In genomic region chr1:167292447-167292846, GRCm38 (mm10) we compare ENCODE assay signal across 12 mouse cellular contexts. TPM values are rescaled to one million over a fixed set of nuclear protein-coding genes. Genes with fewer than 3 reads are reported as not detected.
DNase-seq lines count a peak whose midpoint lies in the region; ATAC-seq and TF ChIP-seq lines count a peak whose summit lies in the region.
"Had no signal": no experiment of that assay in that cellular context is flagged by ENCODE, and none has a peak within 500 bp of the region (broad histone marks: within the 10 kb centered on the region; RNA-seq: fewer than 3 reads in every experiment).

No protein-coding gene starts in this region.

- DNase-seq in embryonic facial prominence, embryonic 10.5 days (ENCODE audit: low spot score), result peak; percentile 46
- DNase-seq in heart, adult 2 months, result peak; percentile 43 to 72
- DNase-seq in kidney, adult 9 months, result peak; percentile 41
- DNase-seq in cerebellum, adult 11 months, result no peak
- DNase-seq in thymus, postnatal 10 days (ENCODE audit: low spot score in 2 of 2), result no peak
- no peak for DNase-seq in spleen, adult 12 weeks (ENCODE audit: low spot score)
- DNase-seq: adrenal gland, postnatal 25 days; midbrain, embryonic 14.5 days; thymus, postnatal 25 days had no signal

- H3K27ac ChIP-seq in embryonic facial prominence, embryonic 10.5 days (replicated peaks), result no peak overlapping the region
- H3K27ac ChIP-seq in heart, adult 2 months, result no peak overlapping the region; the same call in 1 of the 2 replicates
- H3K27ac ChIP-seq in lung, embryonic 15.5 days, result peak overlapping the region; percentile 64

- no peaks in the 10 kb centered on the region for H3K36me3 ChIP-seq in embryonic facial prominence, embryonic 10.5 days (replicated peaks)
- no peaks in the 10 kb centered on the region for H3K36me3 ChIP-seq in heart, adult 2 months (ENCODE audit: control insufficient read depth, insufficient read depth, low read length)
- no peaks in the 10 kb centered on the region for H3K36me3 ChIP-seq in lung, embryonic 15.5 days

- H3K4me2 ChIP-seq in lung, embryonic 15.5 days, result no peak overlapping the region

- TF ChIP-seq CTCF in heart, adult 2 months (IDR thresholded peaks at IDR 0.05), result no peak

- H3K4me1 ChIP-seq in embryonic facial prominence, embryonic 10.5 days, result peaks cover 35% of the 10 kb centered on the region
- no peaks in the 10 kb centered on the region; the same call in 1 of the 2 replicates for H3K4me1 ChIP-seq in heart, adult 2 months (ENCODE audit: control insufficient read depth, insufficient read depth, low read length)
- peaks cover 13% of the 10 kb centered on the region; the same call in 1 of the 2 replicates for H3K4me1 ChIP-seq in lung, embryonic 15.5 days

- H3K79me2 ChIP-seq in heart, adult 2 months (replicated peaks; ENCODE audit: control insufficient read depth, insufficient read depth, low read length), result no peaks in the 10 kb centered on the region

- H3K27me3 ChIP-seq in embryonic facial prominence, embryonic 10.5 days (replicated peaks; ENCODE audit: low read depth, poor library complexity, severe bottlenecking), result peaks cover 34% of the 10 kb centered on the region
- H3K27me3 ChIP-seq in heart, adult 2 months (ENCODE audit: control insufficient read depth, insufficient read depth, low read length), result no peaks in the 10 kb centered on the region; the same call in 1 of the 2 replicates
- peaks cover 24% of the 10 kb centered on the region for H3K27me3 ChIP-seq in lung, embryonic 15.5 days

- H3K4me3 ChIP-seq in embryonic facial prominence, embryonic 10.5 days, result no peak overlapping the region
- H3K4me3 ChIP-seq in heart, adult 2 months, result no peak overlapping the region
- H3K4me3 ChIP-seq in lung, embryonic 15.5 days, result no peak overlapping the region

- H3K9ac ChIP-seq in heart, adult 2 months (ENCODE audit: low read depth, low read length), result no peak overlapping the region
- H3K9ac ChIP-seq in lung, embryonic 15.5 days, result no peak overlapping the region

- peak; percentile 84 for ATAC-seq in lung, embryonic 15.5 days (ENCODE audit: borderline replicate concordance, extremely low read depth, low FRiP score, low TSS enrichment)
- no peak for ATAC-seq in granulocyte monocyte progenitor cell, adult 5-6 weeks (replicated peaks; ENCODE audit: poor library complexity, severe bottlenecking)
- ATAC-seq: forebrain, embryonic 16.5 days had no signal

- WGBS in embryonic facial prominence, embryonic 10.5 days, result 31% methylated on average over 11 of the region's 11 CpGs
- WGBS in heart, adult 2 months, result 19% methylated on average over 11 of the region's 11 CpGs
- WGBS in lung, embryonic 15.5 days, result 9% methylated on average over 11 of the region's 11 CpGs

- H3K9me3 ChIP-seq in embryonic facial prominence, embryonic 10.5 days, result no peaks in the 10 kb centered on the region
- no peaks in the 10 kb centered on the region for H3K9me3 ChIP-seq in lung, embryonic 15.5 days

- no peak for TF ChIP-seq EP300 in heart, adult 2 months (IDR thresholded peaks at IDR 0.05; ENCODE audit: insufficient read depth, low read depth, low read length)

- intact Hi-C loops in heart, adult 2 months (cut with DNase I), result no loop called here

- TF ChIP-seq POLR2A in heart, adult 2 months (IDR thresholded peaks at IDR 0.05; ENCODE audit: insufficient read depth, low read depth, low read length), result no peak

RNA-seq across cellular contexts. Expression of gene Uck2, which starts 7.3 kb away (rescaled TPM):
- polyA plus RNA-seq in embryonic facial prominence, embryonic 10.5 days (2016; fragmentation: Nextera tagmentation; extraction: Ambion mirVana), result 120 and 128 TPM in 2 replicates
- 10 to 100 TPM; 45.9 to 57.6 TPM for total RNA-seq in heart, adult 2 months (2021)
- polyA plus RNA-seq in heart, adult 2 months (2012; rRNA removed), result 21.4 and 27.5 TPM in 2 replicates
- polyA plus RNA-seq in lung, embryonic 15.5 days (2015; fragmentation: Nextera tagmentation; extraction: Ambion mirVana), result 79.2 and 85.4 TPM in 2 replicates
- total RNA-seq in granulocyte monocyte progenitor cell, adult 5-6 weeks (2014; fragmentation: Nextera tagmentation), result 181 and 224 TPM in 2 replicates
- total RNA-seq in granulocyte monocyte progenitor cell, adult 5-6 weeks (2017), result 223 and 286 TPM in 2 replicates

RNA-seq across cellular contexts. Expression of gene Tmco1, which starts 15.7 kb away (rescaled TPM):
- 65.4 and 65.7 TPM in 2 replicates for polyA plus RNA-seq in embryonic facial prominence, embryonic 10.5 days (2016; fragmentation: Nextera tagmentation; extraction: Ambion mirVana)
- 10 to 100 TPM; 88.2 to 95.3 TPM for total RNA-seq in heart, adult 2 months (2021)
- 60.3 and 117 TPM in 2 replicates for polyA plus RNA-seq in heart, adult 2 months (2012; rRNA removed)
- 101 TPM in 2 replicates for polyA plus RNA-seq in lung, embryonic 15.5 days (2015; fragmentation: Nextera tagmentation; extraction: Ambion mirVana)
- total RNA-seq in granulocyte monocyte progenitor cell, adult 5-6 weeks (2014; fragmentation: Nextera tagmentation), result 97.6 and 127 TPM in 2 replicates
- 170 and 172 TPM in 2 replicates for total RNA-seq in granulocyte monocyte progenitor cell, adult 5-6 weeks (2017)

RNA-seq across cellular contexts. Expression of gene Aldh9a1, which starts 57.3 kb away (rescaled TPM):
- 53.7 and 56.9 TPM in 2 replicates for polyA plus RNA-seq in embryonic facial prominence, embryonic 10.5 days (2016; fragmentation: Nextera tagmentation; extraction: Ambion mirVana)
- 10 to 100 TPM; 18.4 to 20.4 TPM for total RNA-seq in heart, adult 2 months (2021)
- polyA plus RNA-seq in heart, adult 2 months (2012; rRNA removed), result 31.5 and 49.6 TPM in 2 replicates
- polyA plus RNA-seq in lung, embryonic 15.5 days (2015; fragmentation: Nextera tagmentation; extraction: Ambion mirVana), result 50.8 and 51.4 TPM in 2 replicates
- 67.6 and 85.8 TPM in 2 replicates for total RNA-seq in granulocyte monocyte progenitor cell, adult 5-6 weeks (2014; fragmentation: Nextera tagmentation)
- total RNA-seq in granulocyte monocyte progenitor cell, adult 5-6 weeks (2017), result 49.5 and 56.7 TPM in 2 replicates

Comparison
In these comparisons a context has a peak if more than half of its experiments do, and no peak if none do; other contexts are left out.
1. DNase-seq: peak in embryonic facial prominence, embryonic 10.5 days (single experiment), heart, adult 2 months (2 of 2) and kidney, adult 9 months (single experiment); none in cerebellum, adult 11 months (single experiment), thymus, postnatal 10 days (0 of 2) and spleen, adult 12 weeks (single experiment).